Mouse (Mus musculus): ENCODE measurements around the gene Palm2. TPM values are rescaled to one million over a fixed set of nuclear protein-coding genes. Genes with fewer than 3 reads are reported as not detected.

The Palm2 gene
- polyA plus RNA-seq, 1 experiment from 2014 or later, result 11.8 TPM

DNA sequence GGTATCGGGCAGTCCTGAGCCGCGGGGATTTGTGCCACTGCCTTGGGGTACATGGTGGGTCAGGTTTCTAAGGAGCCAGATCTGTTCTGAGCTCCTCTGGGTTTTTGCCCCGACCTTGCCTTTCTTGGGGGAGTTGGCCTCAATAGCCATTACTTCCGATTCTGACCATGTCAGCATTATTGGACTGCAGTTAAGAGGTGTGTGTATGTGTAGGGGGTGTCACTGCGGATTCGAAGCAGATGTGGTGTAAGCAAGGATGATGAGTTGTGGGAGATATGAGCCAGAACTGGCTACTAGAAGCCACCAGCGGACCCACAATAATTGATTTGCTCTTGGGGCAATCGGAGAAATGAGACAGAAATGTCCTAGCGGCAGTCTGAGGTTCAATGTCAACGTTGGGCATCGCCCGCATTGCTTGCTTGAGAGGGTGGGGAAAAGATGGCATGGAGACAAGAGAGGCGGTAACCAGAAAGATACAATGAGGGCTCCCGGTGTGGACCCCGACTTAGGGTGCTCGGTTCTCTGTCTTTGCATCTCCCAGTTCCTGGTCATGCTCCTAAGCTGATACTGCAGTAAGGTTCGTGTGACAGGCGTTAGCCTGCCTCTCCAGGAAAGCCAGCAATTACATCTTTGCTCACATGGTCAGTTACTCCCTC lies 786 bp downstream of the Palm2 start:
- Histone ChIP-seq H3K27ac (ENCODE audit: low read length) (no peak overlapping the region), H3K4me3 (ENCODE audit: low read length) (peak overlapping the region; percentile 58), H3K4me2 (ENCODE audit: low read depth, low read length) (peak overlapping the region; percentile 91), H3K27me3 (ENCODE audit: control insufficient read depth, insufficient read depth, low read length) (peaks cover 37% of the 10 kb centered on the region), H3K36me3 (ENCODE audit: control insufficient read depth, insufficient read depth) (no peaks in the 10 kb centered on the region), H3K4me1 (ENCODE audit: control insufficient read depth, insufficient read depth, low read length) (peaks cover 10% of the 10 kb centered on the region), H3K9me3 (replicated peaks; ENCODE audit: control insufficient read depth, low read length) (no peaks in the 10 kb centered on the region), H3K9ac (ENCODE audit: low read length) (peak overlapping the region; percentile 63)
- ATAC-seq (replicated peaks; ENCODE audit: extremely low read depth, insufficient read depth, low FRiP score), result no peak
- WGBS, result 18% methylated on average over 19 of the region's 19 CpGs

- Histone ChIP-seq H3K4me1 (ENCODE audit: control insufficient read depth, insufficient read depth, low read length) (peaks cover 10% of the 10 kb centered on the region), H3K27me3 (ENCODE audit: control insufficient read depth, insufficient read depth, low read length) (peaks cover 37% of the 10 kb centered on the region), H3K9me3 (replicated peaks; ENCODE audit: control insufficient read depth, low read length) (no peaks in the 10 kb centered on the region; the same call in 1 of the 2 replicates), H3K9ac (ENCODE audit: low read length) (no peak overlapping the region), H3K4me2 (ENCODE audit: low read depth, low read length) (no peak overlapping the region), H3K4me3 (ENCODE audit: low read length) (no peak overlapping the region), H3K36me3 (ENCODE audit: control insufficient read depth, insufficient read depth) (no peaks in the 10 kb centered on the region), H3K27ac (ENCODE audit: low read length) (no peak overlapping the region)
- WGBS, result 70% methylated on average over 4 of the region's 4 CpGs
- ATAC-seq (replicated peaks; ENCODE audit: extremely low read depth, insufficient read depth, low FRiP score), result no peak
These were observed 2.2 kb downstream of the Palm2 start for GRCm38 (mm10) chr4:57436286-57436685.

- no peak overlapping the region for H3K4me3 ChIP-seq (ENCODE audit: low read length)
- no peak overlapping the region for H3K4me2 ChIP-seq (ENCODE audit: low read depth, low read length)
- no peaks in the 10 kb centered on the region for H3K4me1 ChIP-seq (ENCODE audit: control insufficient read depth, insufficient read depth, low read length)
- 75% methylated on average over 2 of the region's 2 CpGs for WGBS
- H3K27ac ChIP-seq (ENCODE audit: low read length), result no peak overlapping the region
- no peaks in the 10 kb centered on the region for H3K36me3 ChIP-seq (ENCODE audit: control insufficient read depth, insufficient read depth)
- no peaks in the 10 kb centered on the region; the same call in 1 of the 2 replicates for H3K9me3 ChIP-seq (replicated peaks; ENCODE audit: control insufficient read depth, low read length)
- ATAC-seq (replicated peaks; ENCODE audit: extremely low read depth, insufficient read depth, low FRiP score), result no peak
- H3K27me3 ChIP-seq (ENCODE audit: control insufficient read depth, insufficient read depth, low read length), result no peaks in the 10 kb centered on the region
- no peak overlapping the region for H3K9ac ChIP-seq (ENCODE audit: low read length)
These were observed 12.0 kb downstream of the Palm2 start for GRCm38 (mm10) chr4:57446082-57446481.

GRCm38 (mm10) chr4:57446854-57447444 lies 12.9 kb downstream of the Palm2 start:
- WGBS, result 83% methylated on average over 4 of the region's 4 CpGs
- Histone ChIP-seq H3K4me2 (ENCODE audit: low read depth, low read length) (no peak overlapping the region), H3K4me3 (ENCODE audit: low read length) (no peak overlapping the region), H3K9me3 (replicated peaks; ENCODE audit: control insufficient read depth, low read length) (no peaks in the 10 kb centered on the region), H3K36me3 (ENCODE audit: control insufficient read depth, insufficient read depth) (no peaks in the 10 kb centered on the region), H3K27me3 (ENCODE audit: control insufficient read depth, insufficient read depth, low read length) (no peaks in the 10 kb centered on the region), H3K4me1 (ENCODE audit: control insufficient read depth, insufficient read depth, low read length) (no peaks in the 10 kb centered on the region), H3K9ac (ENCODE audit: low read length) (no peak overlapping the region), H3K27ac (ENCODE audit: low read length) (no peak overlapping the region)
- ATAC-seq (replicated peaks; ENCODE audit: extremely low read depth, insufficient read depth, low FRiP score), result no peak

- no peaks in the 10 kb centered on the region for H3K36me3 ChIP-seq (ENCODE audit: control insufficient read depth, insufficient read depth)
- no peak overlapping the region for H3K27ac ChIP-seq (ENCODE audit: low read length)
- H3K4me3 ChIP-seq (ENCODE audit: low read length), result no peak overlapping the region
- H3K4me2 ChIP-seq (ENCODE audit: low read depth, low read length), result no peak overlapping the region
- peak; percentile 70 for ATAC-seq (replicated peaks; ENCODE audit: extremely low read depth, insufficient read depth, low FRiP score)
- H3K4me1 ChIP-seq (ENCODE audit: control insufficient read depth, insufficient read depth, low read length), result no peaks in the 10 kb centered on the region
- H3K27me3 ChIP-seq (ENCODE audit: control insufficient read depth, insufficient read depth, low read length), result no peaks in the 10 kb centered on the region
- WGBS, result 18% methylated on average over 3 of the region's 3 CpGs
- no peaks in the 10 kb centered on the region for H3K9me3 ChIP-seq (replicated peaks; ENCODE audit: control insufficient read depth, low read length)
- H3K9ac ChIP-seq (ENCODE audit: low read length), result no peak overlapping the region
These were observed 17.8 kb downstream of the Palm2 start for GRCm38 (mm10) chr4:57451896-57452295.

GRCm38 (mm10) chr4:57452661-57453060 lies 18.6 kb downstream of the Palm2 start:
- no peak overlapping the region for H3K27ac ChIP-seq (ENCODE audit: low read length)
- 95% methylated on average over 5 of the region's 5 CpGs for WGBS

GRCm38 (mm10) chr4:57462378-57462777 lies 28.3 kb downstream of the Palm2 start:
- H3K4me2 ChIP-seq (ENCODE audit: low read depth, low read length), result no peak overlapping the region
- no peak overlapping the region for H3K4me3 ChIP-seq (ENCODE audit: low read length)
- 25% methylated on average over 2 of the region's 3 CpGs for WGBS
- no peaks in the 10 kb centered on the region for H3K9me3 ChIP-seq (replicated peaks; ENCODE audit: control insufficient read depth, low read length)
- no peak overlapping the region for H3K9ac ChIP-seq (ENCODE audit: low read length)
- no peak for ATAC-seq (replicated peaks; ENCODE audit: extremely low read depth, insufficient read depth, low FRiP score)
- no peaks in the 10 kb centered on the region for H3K36me3 ChIP-seq (ENCODE audit: control insufficient read depth, insufficient read depth)
- H3K27me3 ChIP-seq (ENCODE audit: control insufficient read depth, insufficient read depth, low read length), result no peaks in the 10 kb centered on the region
- no peak overlapping the region for H3K27ac ChIP-seq (ENCODE audit: low read length)
- 0 out of 2 replicates have a peak, but pooled peaks cover 3% of the 10 kb centered on the region for H3K4me1 ChIP-seq (ENCODE audit: control insufficient read depth, insufficient read depth, low read length)

More at GRCm38 (mm10) chr4:57452661-57453060, 18.6 kb downstream of the Palm2 start:
- H3K9me3 ChIP-seq (replicated peaks; ENCODE audit: control insufficient read depth, low read length), result no peaks in the 10 kb centered on the region
- H3K4me1 ChIP-seq (ENCODE audit: control insufficient read depth, insufficient read depth, low read length), result no peaks in the 10 kb centered on the region
- H3K36me3 ChIP-seq (ENCODE audit: control insufficient read depth, insufficient read depth), result no peaks in the 10 kb centered on the region
- no peak overlapping the region for H3K4me2 ChIP-seq (ENCODE audit: low read depth, low read length)
- H3K9ac ChIP-seq (ENCODE audit: low read length), result no peak overlapping the region
- H3K4me3 ChIP-seq (ENCODE audit: low read length), result no peak overlapping the region
- H3K27me3 ChIP-seq (ENCODE audit: control insufficient read depth, insufficient read depth, low read length), result no peaks in the 10 kb centered on the region
- ATAC-seq (replicated peaks; ENCODE audit: extremely low read depth, insufficient read depth, low FRiP score), result no peak

DNA sequence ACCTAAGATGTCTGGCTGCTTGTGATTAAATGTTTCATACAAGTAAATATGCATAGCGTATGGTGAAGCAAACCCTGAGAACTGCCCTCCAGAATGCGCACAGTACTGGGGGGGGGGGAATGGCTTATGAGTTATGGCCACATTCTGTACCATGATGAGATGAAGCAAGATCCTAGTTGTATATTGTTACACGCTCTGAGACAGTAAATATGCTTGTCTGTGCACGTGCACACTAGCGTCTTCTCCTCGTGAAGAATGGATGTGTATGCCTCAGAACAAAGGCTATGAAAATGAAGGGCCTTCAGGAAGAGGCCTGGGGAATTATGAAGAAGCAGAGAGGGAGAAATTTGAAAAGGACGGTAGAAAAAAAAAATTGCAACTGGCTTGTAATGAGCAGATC lies 48.4 kb downstream of the Palm2 start:
- 88% methylated on average over 7 of the region's 7 CpGs for WGBS

GRCm38 (mm10) chr4:57486392-57486791 lies 52.3 kb downstream of the Palm2 start:
- H3K9me3 ChIP-seq (replicated peaks; ENCODE audit: control insufficient read depth, low read length), result no peaks in the 10 kb centered on the region
- 70% methylated on average over 3 of the region's 3 CpGs for WGBS
- H3K4me2 ChIP-seq (ENCODE audit: low read depth, low read length), result no peak overlapping the region
- H3K4me3 ChIP-seq (ENCODE audit: low read length), result no peak overlapping the region
- no peak overlapping the region for H3K27ac ChIP-seq (ENCODE audit: low read length)
- H3K9ac ChIP-seq (ENCODE audit: low read length), result no peak overlapping the region
- H3K4me1 ChIP-seq (ENCODE audit: control insufficient read depth, insufficient read depth, low read length), result peaks cover 14% of the 10 kb centered on the region
- H3K36me3 ChIP-seq (ENCODE audit: control insufficient read depth, insufficient read depth), result no peaks in the 10 kb centered on the region
- H3K27me3 ChIP-seq (ENCODE audit: control insufficient read depth, insufficient read depth, low read length), result no peaks in the 10 kb centered on the region
- no peak for ATAC-seq (replicated peaks; ENCODE audit: extremely low read depth, insufficient read depth, low FRiP score)

More for the DNA sequence above, 48.4 kb downstream of the Palm2 start:
- Histone ChIP-seq H3K9ac (ENCODE audit: low read length) (no peak overlapping the region), H3K36me3 (ENCODE audit: control insufficient read depth, insufficient read depth) (no peaks in the 10 kb centered on the region), H3K27ac (ENCODE audit: low read length) (no peak overlapping the region), H3K4me1 (ENCODE audit: control insufficient read depth, insufficient read depth, low read length) (no peaks in the 10 kb centered on the region), H3K4me2 (ENCODE audit: low read depth, low read length) (no peak overlapping the region), H3K9me3 (replicated peaks; ENCODE audit: control insufficient read depth, low read length) (no peaks in the 10 kb centered on the region), H3K4me3 (ENCODE audit: low read length) (no peak overlapping the region), H3K27me3 (ENCODE audit: control insufficient read depth, insufficient read depth, low read length) (no peaks in the 10 kb centered on the region)
- ATAC-seq (replicated peaks; ENCODE audit: extremely low read depth, insufficient read depth, low FRiP score), result no peak

All from heart, embryonic 16.5 days (tissue).